ENCODE assay signal across 8 mouse cellular contexts in the genomic region with DNA sequence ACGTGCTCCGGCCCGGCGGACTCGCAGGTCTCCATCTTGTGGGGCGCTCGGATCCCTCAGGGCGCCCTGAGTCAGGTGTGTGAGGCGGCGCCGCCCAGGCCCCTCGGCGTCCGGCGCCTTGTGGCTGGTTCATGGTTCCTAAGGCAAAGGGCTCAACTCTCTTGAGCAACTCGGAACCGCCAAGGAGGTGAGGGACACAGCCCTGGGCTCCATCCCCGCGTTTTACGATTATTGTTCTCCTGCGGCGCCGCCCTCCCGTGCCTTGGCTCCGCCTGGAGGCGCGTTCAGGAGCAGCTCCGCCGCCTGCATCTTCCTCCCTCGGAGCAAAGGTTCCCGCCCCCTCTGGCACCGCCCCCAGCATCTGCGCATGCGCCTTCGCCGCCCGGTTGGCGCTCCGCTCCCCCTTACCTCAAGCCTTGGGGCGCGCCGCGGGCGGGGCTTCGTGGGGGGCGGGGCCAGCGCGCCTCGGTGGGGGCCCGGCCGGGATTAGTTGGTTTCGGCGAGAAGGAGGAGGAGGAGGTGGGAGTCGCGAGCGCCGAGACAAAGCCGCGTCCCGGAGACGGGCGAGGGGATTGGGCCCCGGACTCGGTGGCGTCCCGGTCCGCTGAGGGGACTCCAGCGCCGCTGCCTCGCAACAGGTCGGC. TPM values are rescaled to one million over a fixed set of nuclear protein-coding genes. Genes with fewer than 3 reads are reported as not detected.
A peak's percentile ranks its signal among the peaks of the same experiment; 100 is the strongest.
DNase-seq lines count a peak whose midpoint lies in the region; ATAC-seq lines count a peak whose summit lies in the region.

Trp53bp2 (plus strand) TSS at position 489 of the 644 bp plus-strand sequence.

- H3K4me2 ChIP-seq in heart, embryonic 14.5 days (ENCODE audit: low read length), result peak within 1 kb of the TSS; percentile 88
- peak within 1 kb of the TSS; percentile 97 for H3K4me2 ChIP-seq in liver, embryonic 13.5 days
- H3K4me2 ChIP-seq in stomach, embryonic 16.5 days (ENCODE audit: low read depth, low read length), result peak within 1 kb of the TSS; percentile 82

- no peaks in the 10 kb centered on the region for H3K9me3 ChIP-seq in heart, embryonic 14.5 days (ENCODE audit: control insufficient read depth, low read length)
- no peaks in the 10 kb centered on the region for H3K9me3 ChIP-seq in liver, embryonic 13.5 days (replicated peaks)
- no peaks in the 10 kb centered on the region for H3K9me3 ChIP-seq in stomach, embryonic 16.5 days (replicated peaks; ENCODE audit: control insufficient read depth, low read length)

- peak within 1 kb of the TSS; percentile 59 for H3K27ac ChIP-seq in brown adipose tissue, adult 24 weeks (replicated peaks; ENCODE audit: low read depth, low read length)
- peak within 1 kb of the TSS; percentile 88 to 91 for H3K27ac ChIP-seq in heart, embryonic 14.5 days (replicated peaks in 1 of 2; ENCODE audit: control insufficient read depth in 1 of 2, insufficient read depth in 1 of 2, low read depth in 2 of 2, low read length in 2 of 2)
- H3K27ac ChIP-seq in liver, embryonic 13.5 days, result peak within 1 kb of the TSS; percentile 75
- H3K27ac ChIP-seq in stomach, embryonic 16.5 days (ENCODE audit: low read length), result peak within 1 kb of the TSS; percentile 95

- no peaks in the 10 kb centered on the region for H3K36me3 ChIP-seq in heart, embryonic 14.5 days (ENCODE audit: control insufficient read depth, insufficient read depth, low read length)
- H3K36me3 ChIP-seq in liver, embryonic 13.5 days, result no peaks in the 10 kb centered on the region
- H3K36me3 ChIP-seq in stomach, embryonic 16.5 days (ENCODE audit: control insufficient read depth, insufficient read depth, low read length), result no peaks in the 10 kb centered on the region

- peak; percentile 95 for ATAC-seq in heart, embryonic 14.5 days (ENCODE audit: insufficient number of reproducible peaks, insufficient read depth, low FRiP score, low read depth)
- peak; percentile 97 for ATAC-seq in liver, embryonic 13.5 days (ENCODE audit: low read depth)
- peak; percentile 98 for ATAC-seq in stomach, embryonic 16.5 days (ENCODE audit: insufficient read depth, low FRiP score)

- peak within 1 kb of the TSS; percentile 94 for H3K4me3 ChIP-seq in brown adipose tissue, adult 24 weeks (ENCODE audit: insufficient read depth, low read depth, low read length)
- peak within 1 kb of the TSS; percentile 89 to 93 for H3K4me3 ChIP-seq in heart, embryonic 14.5 days (ENCODE audit: control insufficient read depth in 1 of 2, insufficient read depth in 1 of 2, low read depth in 1 of 2, low read length in 2 of 2)
- H3K4me3 ChIP-seq in liver, embryonic 13.5 days (replicated peaks), result peak within 1 kb of the TSS; percentile 90
- H3K4me3 ChIP-seq in stomach, embryonic 16.5 days (replicated peaks; ENCODE audit: low read length), result peak within 1 kb of the TSS; percentile 97

- under 1% methylated on average over 49 of the region's 71 CpGs for WGBS in heart, embryonic 14.5 days
- under 1% methylated on average over 69 of the region's 71 CpGs for WGBS in liver, embryonic 13.5 days (ENCODE audit: insufficient replicate concordance)
- under 1% methylated on average over 67 of the region's 71 CpGs for WGBS in stomach, embryonic 16.5 days

- DNase-seq in CD4-positive, CD25-positive, alpha-beta regulatory T cell, adult 2 months (ENCODE audit: low read depth, low spot score), result peak; percentile 100
- DNase-seq in fibroblast of lung, adult 2 months (ENCODE audit: low read depth), result peak; percentile 95
- peak; percentile 99 for DNase-seq in kidney, postnatal 14 days
- DNase-seq in liver, embryonic 13.5 days, result peak; percentile 99
- peak; percentile 100 for DNase-seq in neural tube, embryonic 10.5 days (ENCODE audit: extremely low spot score, low spot score)

- H3K4me1 ChIP-seq in brown adipose tissue, adult 24 weeks (ENCODE audit: control insufficient read depth, insufficient read depth, insufficient read length, low read length), result 0 out of 2 replicates have a peak, but pooled peaks cover 2% of the 10 kb centered on the region
- peaks cover 5 to 43% of the 10 kb centered on the region in 2 experiments; a peak in 3 of 4 replicates for H3K4me1 ChIP-seq in heart, embryonic 14.5 days (ENCODE audit: control insufficient read depth in 2 of 2, insufficient read depth in 2 of 2, low read length in 2 of 2)
- peaks cover 35% of the 10 kb centered on the region for H3K4me1 ChIP-seq in liver, embryonic 13.5 days (replicated peaks)
- peaks cover 35% of the 10 kb centered on the region for H3K4me1 ChIP-seq in stomach, embryonic 16.5 days (ENCODE audit: control insufficient read depth, insufficient read depth, low read length)

- H3K9ac ChIP-seq in heart, embryonic 14.5 days (ENCODE audit: low read length), result peak within 1 kb of the TSS; percentile 95
- peak within 1 kb of the TSS; percentile 89 for H3K9ac ChIP-seq in liver, embryonic 13.5 days
- peak within 1 kb of the TSS; percentile 99 for H3K9ac ChIP-seq in stomach, embryonic 16.5 days (ENCODE audit: low read length)

- H3K27me3 ChIP-seq in heart, embryonic 14.5 days (ENCODE audit: control insufficient read depth, insufficient read depth, low read length), result no peaks in the 10 kb centered on the region
- H3K27me3 ChIP-seq in liver, embryonic 13.5 days, result 0 out of 2 replicates have a peak, but pooled peaks cover 3% of the 10 kb centered on the region
- H3K27me3 ChIP-seq in stomach, embryonic 16.5 days (ENCODE audit: control insufficient read depth, insufficient read depth, low read length), result no peaks in the 10 kb centered on the region

RNA-seq across cellular contexts. Expression of gene Trp53bp2, which starts in this region (rescaled TPM):
- 7.6 and 7.7 TPM in 2 replicates for polyA plus RNA-seq in brown adipose tissue, adult 24 weeks (2012; ENCODE audit: insufficient read depth, insufficient read length, missing spikeins)
- polyA plus RNA-seq in heart, embryonic 14.5 days (2014; fragmentation: Nextera tagmentation; extraction: Ambion mirVana), result 14.4 and 16.9 TPM in 2 replicates
- polyA plus RNA-seq in liver, embryonic 13.5 days (2015; fragmentation: Nextera tagmentation; extraction: Ambion mirVana), result 3.1 and 3.8 TPM in 2 replicates
- polyA plus RNA-seq in stomach, embryonic 16.5 days (2015; fragmentation: Nextera tagmentation; extraction: Ambion mirVana), result 18.7 and 19.3 TPM in 2 replicates

Comparison
In these comparisons a context has a peak if more than half of its experiments do, and no peak if none do; other contexts are left out.
1. Peak in every context shown above with its lines: DNase-seq, ATAC-seq, H3K4me3 ChIP-seq and H3K27ac ChIP-seq.